Mouse (Mus musculus) embryonic facial prominence, embryonic 15.5 days (tissue): ENCODE measurements at regions not wholly inside any gene's neighbourhood (a gene's known extent, or its start where the extent isn't known, plus 50 kb on each side); places are given as distances from the start of the nearest gene placed in this dataset.
A peak's percentile ranks its signal among the peaks of the same experiment; 100 is the strongest.

ENCODE experiments used
- ATAC-seq: fragments of 200-750 bp; cut with Nextera tagmentation; 2 replicates; pipeline ENCODE4 v1.8.0; 2017; ENCODE audit warnings: low read depth, moderate TSS enrichment; ENCODE audit not compliant: insufficient number of reproducible peaks, low FRiP score, low TSS enrichment
- H3K27ac ChIP-seq: fragments of 300-500 bp; sonication (generic); replicated peaks from 2 replicates; pipeline ENCODE4 v1.5.1; 2015; ENCODE audit warnings: mild to moderate bottlenecking, inconsistent platforms
- H3K27me3 ChIP-seq: fragments of 300-500 bp; sonication (generic); 2 replicates; pipeline ENCODE4 v1.6.1; 2015; ENCODE audit warnings: inconsistent platforms
- H3K36me3 ChIP-seq: fragments of 300-500 bp; sonication (generic); 2 replicates; pipeline ENCODE4 v1.6.1; 2015; ENCODE audit warnings: mild to moderate bottlenecking, inconsistent platforms
- H3K4me1 ChIP-seq: fragments of 300-500 bp; sonication (generic); 2 replicates; pipeline ENCODE4 v1.6.1; 2015; ENCODE audit warnings: inconsistent platforms
- H3K4me2 ChIP-seq: fragments of 300-500 bp; sonication (generic); replicated peaks from 2 replicates; pipeline ENCODE4 v1.6.1; 2015; ENCODE audit warnings: mild to moderate bottlenecking, inconsistent platforms
- H3K4me3 ChIP-seq: fragments of 300-500 bp; sonication (generic); replicated peaks from 2 replicates; pipeline ENCODE4 v1.5.1; 2015; ENCODE audit warnings: mild to moderate bottlenecking, inconsistent platforms
- H3K9ac ChIP-seq: fragments of 300-500 bp; sonication (generic); 2 replicates; pipeline ENCODE4 v1.6.1; 2015; ENCODE audit warnings: inconsistent platforms
- H3K9me3 ChIP-seq: fragments of 300-500 bp; sonication (generic); replicated peaks from 2 replicates; pipeline ENCODE4 v1.6.1; 2016; ENCODE audit warnings: inconsistent platforms
- WGBS: fragments of 180-500 bp; shearing (Covaris S2); methylation state at CpG from one replicate; pipeline ENCODE4 v1.1.7; 2015; 5-methylcytosine and 5-hydroxymethylcytosine counted together

DNA sequence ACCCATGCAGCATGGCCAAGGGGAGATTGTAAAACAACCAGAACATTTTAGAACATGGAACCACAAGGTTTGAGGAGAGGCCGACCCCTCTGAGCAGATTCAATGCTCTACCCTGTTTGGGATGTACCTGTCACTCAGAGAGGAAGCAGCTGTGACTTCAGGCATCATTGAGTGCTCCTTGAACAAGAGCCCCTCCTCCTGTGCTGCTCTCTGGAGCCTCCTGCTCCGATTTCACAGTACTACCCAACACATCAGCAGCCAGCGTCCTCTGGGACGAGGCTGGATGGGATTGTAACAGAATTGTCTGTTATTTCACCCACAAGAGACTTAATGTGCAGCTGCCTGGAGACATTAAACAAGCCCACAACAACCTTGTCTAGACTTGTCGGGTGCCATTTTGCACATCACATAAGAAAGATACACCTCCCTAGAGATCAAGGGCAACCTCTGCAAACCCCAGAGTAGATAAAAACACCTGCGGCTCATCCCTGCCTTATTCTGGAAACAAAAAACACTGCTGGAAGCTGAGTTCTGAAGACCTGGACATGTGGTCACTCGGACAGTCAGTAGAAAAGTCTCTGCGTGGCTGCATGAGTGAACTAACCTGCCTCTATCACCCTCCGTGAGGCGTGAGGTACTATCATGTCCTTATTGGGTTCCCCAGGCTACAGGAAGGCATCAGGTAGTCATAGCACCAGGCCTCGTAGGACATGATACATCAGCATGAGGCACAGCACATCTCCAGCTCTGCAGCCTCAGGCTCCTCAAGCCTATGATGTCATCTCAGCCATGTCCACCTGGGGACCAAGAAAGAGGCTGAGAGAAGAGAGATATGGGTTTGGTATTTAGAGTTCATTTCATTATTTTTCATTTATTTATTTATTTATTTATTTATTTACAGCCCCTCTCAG lies 140.4 kb upstream of the Nsun2 start:
- no peaks in the 10 kb centered on the region for H3K27me3 ChIP-seq
- peak; percentile 68 for ATAC-seq

DNA sequence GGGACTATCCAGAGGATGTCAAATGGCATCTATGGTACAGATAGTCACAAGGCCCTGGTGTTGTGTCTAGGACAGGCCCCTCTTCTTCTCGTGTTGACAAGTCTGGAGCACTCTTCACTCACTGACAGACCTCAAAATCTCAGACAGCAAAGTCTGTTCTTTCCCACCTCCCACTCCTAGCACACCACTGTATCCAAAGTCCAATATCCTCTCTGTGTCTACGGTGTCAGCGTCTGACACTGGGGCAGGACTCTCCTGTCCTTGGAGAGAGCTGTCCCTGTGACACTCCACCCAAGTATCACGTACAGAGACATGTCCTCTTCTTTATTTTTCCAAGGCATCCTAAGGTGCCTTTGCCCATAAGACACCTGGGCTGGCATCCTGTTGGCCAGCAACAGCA lies 139.0 kb upstream of the Nsun2 start:
- ATAC-seq: no peak
- Histone ChIP-seq H3K36me3 (no peaks in the 10 kb centered on the region), H3K4me3 (no peak overlapping the region), H3K4me2 (no peak overlapping the region), H3K27ac (no peak overlapping the region), H3K27me3 (no peaks in the 10 kb centered on the region), H3K9ac (no peak overlapping the region), H3K9me3 (no peaks in the 10 kb centered on the region), H3K4me1 (no peaks in the 10 kb centered on the region)
- WGBS: 83% methylated on average over 4 of the region's 4 CpGs

More for the DNA sequence above, 140.4 kb upstream of the Nsun2 start:
- 68% methylated on average over 11 of the region's 11 CpGs for WGBS
- H3K9ac ChIP-seq: no peak overlapping the region
- no peaks in the 10 kb centered on the region for H3K4me1 ChIP-seq
- H3K36me3 ChIP-seq: no peaks in the 10 kb centered on the region
- no peak overlapping the region for H3K27ac ChIP-seq
- H3K9me3 ChIP-seq: no peaks in the 10 kb centered on the region
- no peak overlapping the region for H3K4me3 ChIP-seq
- no peak overlapping the region for H3K4me2 ChIP-seq

DNA sequence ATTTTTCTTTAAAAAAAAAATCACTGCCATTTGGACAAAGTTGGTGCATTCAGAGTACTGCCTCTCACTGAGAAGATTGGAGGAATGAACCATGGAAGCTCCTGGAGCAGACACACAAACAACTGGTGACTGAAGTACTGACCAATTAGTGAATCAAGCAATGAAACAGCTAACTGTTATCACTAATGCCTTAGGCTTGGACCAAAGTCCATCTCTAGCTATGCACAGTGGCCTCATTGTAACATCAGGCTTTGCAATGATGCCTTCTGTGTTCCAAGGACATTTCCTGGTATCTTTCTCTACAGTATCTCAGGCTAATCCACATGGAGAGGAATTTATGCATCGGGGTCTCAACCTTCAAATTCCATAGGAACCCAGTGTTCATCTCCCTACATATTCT lies 123.2 kb upstream of the Nsun2 start:
- Histone ChIP-seq H3K4me3 (no peak overlapping the region), H3K9ac (no peak overlapping the region), H3K4me2 (no peak overlapping the region), H3K36me3 (no peaks in the 10 kb centered on the region), H3K27ac (no peak overlapping the region), H3K9me3 (no peaks in the 10 kb centered on the region), H3K27me3 (no peaks in the 10 kb centered on the region), H3K4me1 (no peaks in the 10 kb centered on the region)
- ATAC-seq: no peak
- WGBS: 84% methylated on average over 1 of the region's 1 CpGs

- H3K36me3 ChIP-seq: no peaks in the 10 kb centered on the region
- no peaks in the 10 kb centered on the region for H3K4me1 ChIP-seq
- no peak overlapping the region for H3K4me3 ChIP-seq
- 69% methylated on average over 7 of the region's 7 CpGs for WGBS
- no peak overlapping the region for H3K27ac ChIP-seq
- ATAC-seq: no peak
- no peaks in the 10 kb centered on the region for H3K9me3 ChIP-seq
- no peaks in the 10 kb centered on the region for H3K27me3 ChIP-seq
- H3K4me2 ChIP-seq: no peak overlapping the region
- H3K9ac ChIP-seq: no peak overlapping the region
These were observed 118.7 kb upstream of the Nsun2 start for GRCm38 (mm10) chr13:69414813-69415212.

DNA sequence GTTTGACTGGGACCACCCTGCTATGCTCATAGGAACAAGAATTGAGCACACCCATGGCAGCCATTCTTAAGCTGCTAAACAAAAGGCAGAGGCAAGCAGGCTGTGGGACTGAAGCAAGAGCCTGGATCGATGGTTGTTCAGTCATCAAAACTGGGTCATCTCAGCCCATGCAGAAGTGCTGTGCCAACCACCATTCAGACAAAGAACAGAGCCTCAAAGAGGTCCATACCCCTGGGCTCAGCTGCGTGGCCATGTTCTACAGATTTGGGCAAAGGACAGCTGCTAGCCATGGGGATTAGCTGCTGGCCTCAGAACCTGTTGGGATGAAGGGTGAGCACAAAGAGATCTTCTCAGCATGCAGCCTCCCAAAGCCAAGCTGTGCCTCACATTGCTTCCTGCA lies 116.8 kb upstream of the Nsun2 start:
- 63% methylated on average over 2 of the region's 2 CpGs for WGBS

DNA sequence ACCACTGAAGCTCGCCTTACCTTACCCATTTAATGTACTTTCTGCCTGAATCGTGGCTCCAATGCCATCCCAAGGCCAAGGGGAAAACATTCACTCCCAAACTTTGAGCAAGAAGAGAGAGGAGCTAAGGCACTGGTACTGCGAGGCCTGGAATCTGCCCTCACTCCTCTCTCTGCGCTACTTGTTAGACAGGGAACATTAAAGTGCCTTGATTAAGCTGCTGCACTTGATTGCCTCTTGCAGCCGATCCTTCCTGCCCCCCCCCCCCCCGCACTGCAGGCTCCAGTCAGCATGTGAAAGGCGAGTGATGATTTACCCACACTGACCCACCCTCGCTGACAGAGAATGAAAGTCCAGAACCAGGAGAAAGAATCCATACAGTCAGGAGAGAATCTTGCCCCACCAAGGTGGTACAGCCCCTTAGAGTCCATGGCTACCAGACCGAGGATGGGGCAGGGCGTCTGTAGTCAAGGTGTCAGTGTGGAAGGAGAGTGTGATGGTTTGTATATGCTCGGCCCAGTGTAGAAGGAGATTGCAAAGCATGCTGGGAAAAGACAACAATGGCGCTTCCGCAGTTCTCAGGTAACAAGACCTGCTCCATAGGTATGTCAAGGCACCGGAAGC lies 115.6 kb upstream of the Nsun2 start:
- no peaks in the 10 kb centered on the region for H3K4me1 ChIP-seq
- no peak for ATAC-seq
- WGBS: 77% methylated on average over 14 of the region's 14 CpGs
- H3K9me3 ChIP-seq: no peaks in the 10 kb centered on the region
- no peak overlapping the region for H3K9ac ChIP-seq
- H3K4me2 ChIP-seq: no peak overlapping the region
- H3K4me3 ChIP-seq: no peak overlapping the region
- H3K27me3 ChIP-seq: no peaks in the 10 kb centered on the region
- H3K27ac ChIP-seq: no peak overlapping the region
- H3K36me3 ChIP-seq: no peaks in the 10 kb centered on the region

More for the DNA sequence above, 116.8 kb upstream of the Nsun2 start:
- ATAC-seq: no peak
- Histone ChIP-seq H3K9me3 (no peaks in the 10 kb centered on the region), H3K27ac (no peak overlapping the region), H3K9ac (no peak overlapping the region), H3K36me3 (no peaks in the 10 kb centered on the region), H3K4me2 (no peak overlapping the region), H3K4me3 (no peak overlapping the region), H3K4me1 (no peaks in the 10 kb centered on the region), H3K27me3 (no peaks in the 10 kb centered on the region)

GRCm38 (mm10) chr13:69420166-69420565 lies 113.4 kb upstream of the Nsun2 start:
- Histone ChIP-seq H3K9ac (no peak overlapping the region), H3K4me2 (no peak overlapping the region), H3K27me3 (no peaks in the 10 kb centered on the region), H3K4me1 (no peaks in the 10 kb centered on the region), H3K9me3 (no peaks in the 10 kb centered on the region), H3K4me3 (no peak overlapping the region), H3K27ac (no peak overlapping the region), H3K36me3 (no peaks in the 10 kb centered on the region)
- WGBS: 84% methylated on average over 8 of the region's 8 CpGs
- no peak for ATAC-seq

GRCm38 (mm10) chr13:69421966-69422365 lies 111.6 kb upstream of the Nsun2 start:
- Histone ChIP-seq H3K36me3 (no peaks in the 10 kb centered on the region), H3K27ac (no peak overlapping the region), H3K27me3 (no peaks in the 10 kb centered on the region), H3K4me2 (no peak overlapping the region), H3K4me3 (no peak overlapping the region), H3K9ac (no peak overlapping the region), H3K4me1 (no peaks in the 10 kb centered on the region), H3K9me3 (no peaks in the 10 kb centered on the region)
- no peak for ATAC-seq

GRCm38 (mm10) chr13:69426117-69426516 lies 107.4 kb upstream of the Nsun2 start:
- Histone ChIP-seq H3K4me1 (no peaks in the 10 kb centered on the region), H3K27ac (no peak overlapping the region), H3K27me3 (no peaks in the 10 kb centered on the region), H3K9me3 (no peaks in the 10 kb centered on the region), H3K9ac (no peak overlapping the region), H3K36me3 (no peaks in the 10 kb centered on the region), H3K4me3 (no peak overlapping the region), H3K4me2 (no peak overlapping the region)
- WGBS: 41% methylated on average over 6 of the region's 6 CpGs
- no peak for ATAC-seq

DNA sequence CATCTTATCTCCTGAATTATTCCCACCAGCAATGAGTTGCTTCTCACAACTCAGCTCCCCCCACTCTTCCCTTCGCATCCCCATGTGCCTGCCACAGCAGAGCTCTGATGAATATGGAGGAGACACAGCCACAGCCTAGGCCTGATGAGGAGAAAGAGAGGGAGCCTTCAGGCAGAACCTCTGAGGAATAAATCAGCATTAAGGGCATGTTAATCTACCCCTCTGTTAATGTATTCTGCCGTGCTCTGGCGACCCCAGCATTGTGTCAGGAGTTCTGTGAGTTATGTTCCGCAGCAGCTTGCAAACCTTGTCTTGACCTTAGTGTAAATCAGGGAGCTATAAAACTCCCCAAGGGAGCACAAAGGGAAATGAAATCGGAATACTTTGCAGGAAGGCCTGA lies 104.0 kb upstream of the Nsun2 start:
- ATAC-seq: no peak
- Histone ChIP-seq H3K27ac (no peak overlapping the region), H3K27me3 (no peaks in the 10 kb centered on the region), H3K4me1 (no peaks in the 10 kb centered on the region), H3K4me3 (no peak overlapping the region), H3K9me3 (no peaks in the 10 kb centered on the region), H3K4me2 (no peak overlapping the region), H3K36me3 (no peaks in the 10 kb centered on the region), H3K9ac (no peak overlapping the region)
- 60% methylated on average over 5 of the region's 5 CpGs for WGBS

DNA sequence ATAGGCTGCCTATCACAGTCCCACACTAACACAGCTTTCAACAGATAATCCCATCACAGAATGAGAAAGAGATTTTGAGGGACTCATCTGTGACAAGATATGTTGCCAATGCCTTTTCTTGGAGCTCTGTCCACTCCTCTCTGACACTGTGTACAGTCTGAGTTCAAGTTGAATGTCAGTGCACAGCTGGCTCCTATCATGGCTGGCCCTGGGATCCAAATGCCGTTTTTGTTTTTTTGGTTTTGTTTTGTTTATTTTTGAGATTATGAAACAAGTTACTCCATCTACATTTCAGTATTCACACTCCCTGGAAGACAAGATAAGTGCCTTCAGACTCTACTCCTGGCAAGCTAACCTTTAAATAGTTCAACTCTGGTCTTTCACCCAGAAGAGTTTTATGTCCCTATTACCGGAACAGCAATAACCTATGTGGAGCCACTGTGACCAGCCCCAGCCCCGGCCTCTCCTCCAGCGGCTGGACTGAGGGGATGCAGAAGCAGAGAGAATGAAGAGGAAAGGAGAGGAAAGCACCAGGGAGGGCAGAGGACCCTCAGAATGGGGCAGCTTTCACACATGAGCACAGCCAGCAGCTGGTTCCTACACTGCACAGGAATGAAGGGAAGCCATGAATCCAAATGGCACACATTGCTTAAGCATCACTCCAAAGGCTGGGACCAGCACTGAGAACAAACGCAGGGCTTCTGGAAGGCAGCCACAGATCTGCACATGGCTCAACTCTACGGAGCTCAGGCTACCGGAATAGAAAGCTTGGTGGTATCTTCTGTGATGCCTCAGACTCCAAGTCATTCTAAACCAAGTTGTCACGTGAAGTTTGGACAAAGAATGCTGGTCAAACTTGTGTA lies 99.9 kb upstream of the Nsun2 start:
- 73% methylated on average over 8 of the region's 8 CpGs for WGBS
- no peak overlapping the region for H3K27ac ChIP-seq

More for the DNA sequence above, 99.9 kb upstream of the Nsun2 start:
- H3K9me3 ChIP-seq: no peaks in the 10 kb centered on the region
- ATAC-seq: no peak
- H3K9ac ChIP-seq: no peak overlapping the region
- no peak overlapping the region for H3K4me2 ChIP-seq
- no peaks in the 10 kb centered on the region for H3K27me3 ChIP-seq
- no peak overlapping the region for H3K4me3 ChIP-seq
- H3K36me3 ChIP-seq: no peaks in the 10 kb centered on the region
- H3K4me1 ChIP-seq: no peaks in the 10 kb centered on the region
